Mouse (Mus musculus): ENCODE data around the gene Ccdc13.
A peak's percentile ranks its signal among the peaks of the same experiment; 100 is the strongest.

Gene Ccdc13

GRCm38 (mm10) chr9:121798887-121799520 is 40.3 kb downstream of the Ccdc13 start:
- no peak for DNase-seq

- peak; percentile 66 to 81 for DNase-seq
Observed at GRCm38 (mm10) chr9:121797722-121798121, 41.5 kb downstream of the Ccdc13 start.

- peak; percentile 58 to 75 for DNase-seq
Observed at GRCm38 (mm10) chr9:121794972-121795539, 44.2 kb downstream of the Ccdc13 start.

DNA sequence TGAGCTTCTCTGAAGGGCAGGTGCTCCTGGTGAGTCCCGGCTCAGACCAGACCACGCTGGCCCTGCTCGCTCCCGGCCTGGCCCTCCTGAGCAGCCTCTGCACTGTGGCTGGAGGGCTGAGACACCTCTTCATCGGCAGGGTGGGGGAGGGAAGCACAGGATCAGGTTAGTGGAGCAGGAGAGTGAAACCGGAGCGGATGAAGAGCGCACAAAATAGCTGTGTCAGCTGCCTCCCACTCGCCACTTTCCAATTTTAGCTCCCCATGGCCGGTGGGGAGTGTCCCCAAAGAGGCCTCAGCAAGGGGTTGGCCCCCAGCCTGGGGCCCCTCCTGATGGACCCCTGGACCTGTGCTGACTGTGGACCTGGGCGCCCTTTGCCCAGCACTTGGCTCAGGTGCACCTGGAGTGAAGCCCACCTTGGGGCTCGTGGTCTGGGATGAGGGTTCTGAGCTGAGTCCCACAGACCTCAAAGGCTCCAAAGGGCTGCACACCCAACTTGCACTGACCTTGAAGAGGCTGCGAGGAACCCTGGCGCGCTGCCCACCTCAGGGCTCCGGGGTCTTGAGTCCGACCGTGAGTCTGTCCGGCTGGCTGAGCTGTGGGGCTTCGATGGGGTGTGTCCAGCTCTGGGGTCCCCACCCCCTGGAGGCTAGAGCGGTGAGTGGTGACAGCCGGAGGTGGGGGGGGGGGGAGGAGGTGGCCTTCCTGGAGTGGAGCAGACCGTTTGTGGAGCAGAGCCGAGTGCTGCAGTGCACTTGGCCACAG is 47.3 kb downstream of the Ccdc13 start, which contains the start of gene Hhatl:
Gene Hhatl (minus strand): TSS at position 751 of the 765 bp plus-strand sequence.
- DNase-seq: no peak

GRCm38 (mm10) chr9:121791206-121791605 is 48.1 kb downstream of the Ccdc13 start:
- DNase-seq: peak; percentile 38 to 42

DNA sequence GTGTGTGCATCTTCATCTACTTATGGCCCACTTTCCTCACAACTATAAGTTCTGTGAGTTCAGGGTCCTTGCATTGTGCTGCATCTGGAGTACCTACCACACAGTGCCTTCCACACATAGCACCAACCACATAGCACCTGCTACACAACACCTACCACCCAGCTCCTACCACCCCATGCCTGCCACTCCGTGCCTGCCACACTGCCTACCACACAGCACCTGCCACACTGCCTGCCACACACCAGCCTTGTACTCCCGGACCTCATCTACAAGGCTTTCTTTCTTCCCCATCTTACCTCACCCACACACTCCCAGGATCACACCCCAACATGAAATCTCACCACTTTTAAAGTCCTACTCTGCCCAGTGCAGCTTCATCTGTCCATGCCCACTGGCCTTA is 52.9 kb downstream of the Ccdc13 start:
- DNase-seq: no peak

- no peak for DNase-seq
Observed at GRCm38 (mm10) chr9:121785261-121785660, 54.0 kb downstream of the Ccdc13 start.

DNA sequence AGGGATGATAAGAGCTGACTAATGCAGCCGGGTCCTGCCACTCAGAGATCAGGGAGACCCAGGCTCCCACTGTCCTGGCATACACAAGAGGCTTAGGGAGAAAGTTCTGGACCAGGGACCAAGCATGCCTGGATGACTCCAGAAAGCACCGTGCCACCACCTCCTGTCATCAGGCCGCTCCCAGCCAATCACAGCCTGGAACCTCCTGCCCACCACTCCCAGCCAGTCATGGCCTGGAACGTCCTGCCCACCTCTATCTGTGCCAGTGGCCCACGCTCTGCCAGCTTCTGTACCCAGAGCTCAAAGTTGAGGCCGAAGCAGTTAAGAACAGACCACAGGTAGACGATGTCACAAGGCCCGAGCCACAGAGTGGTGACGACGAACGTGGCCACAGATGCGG is 54.5 kb downstream of the Ccdc13 start:
- DNase-seq: no peak

GRCm38 (mm10) chr9:121778066-121778624 is 61.1 kb downstream of the Ccdc13 start:
- DNase-seq: no peak

GRCm38 (mm10) chr9:121777484-121778065 is 61.7 kb downstream of the Ccdc13 start, which contains the start of gene Klhl40:
Gene Klhl40, plus strand, starts transcription at chr9:121777607.
- DNase-seq: no peak

DNA sequence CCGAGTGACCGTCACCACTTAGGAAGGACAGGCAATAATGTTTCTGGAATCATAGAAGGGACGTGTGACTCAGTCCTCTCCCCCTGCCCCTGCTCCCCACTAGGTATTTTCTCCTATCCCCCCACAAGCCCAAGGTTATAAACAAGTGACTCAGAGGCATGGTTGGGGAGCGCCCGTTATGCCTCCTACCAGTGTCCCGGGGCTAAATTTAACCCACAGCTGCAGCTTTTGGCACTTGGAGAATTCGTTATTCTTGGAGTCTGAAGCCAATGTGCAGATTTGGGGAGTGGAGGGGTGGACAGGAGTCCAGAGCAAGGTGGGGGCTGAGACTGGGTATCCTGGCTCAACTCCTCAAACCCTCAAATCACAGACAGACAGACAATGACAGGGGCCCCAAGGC is 62.8 kb downstream of the Ccdc13 start:
- DNase-seq: no peak

DNA sequence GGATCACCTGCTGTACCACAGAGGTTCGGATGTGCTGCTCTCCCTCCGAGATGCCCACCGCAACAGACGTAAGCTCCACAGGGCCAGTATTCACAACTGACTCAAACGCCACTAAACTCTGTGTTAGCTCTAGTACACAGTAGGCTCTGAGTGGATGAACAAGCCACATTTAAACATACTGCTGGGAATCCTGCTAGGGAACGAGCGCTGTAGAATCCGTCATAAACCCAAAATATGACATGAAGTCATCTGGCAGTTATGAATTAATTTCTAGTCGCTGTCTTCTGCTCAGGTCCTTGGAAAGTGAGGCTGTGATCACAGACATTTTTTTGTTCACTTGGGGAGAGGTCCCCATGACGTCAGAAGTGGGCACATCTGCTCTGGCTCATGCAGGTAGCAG is 63.3 kb downstream of the Ccdc13 start:
- no peak for DNase-seq

DNA sequence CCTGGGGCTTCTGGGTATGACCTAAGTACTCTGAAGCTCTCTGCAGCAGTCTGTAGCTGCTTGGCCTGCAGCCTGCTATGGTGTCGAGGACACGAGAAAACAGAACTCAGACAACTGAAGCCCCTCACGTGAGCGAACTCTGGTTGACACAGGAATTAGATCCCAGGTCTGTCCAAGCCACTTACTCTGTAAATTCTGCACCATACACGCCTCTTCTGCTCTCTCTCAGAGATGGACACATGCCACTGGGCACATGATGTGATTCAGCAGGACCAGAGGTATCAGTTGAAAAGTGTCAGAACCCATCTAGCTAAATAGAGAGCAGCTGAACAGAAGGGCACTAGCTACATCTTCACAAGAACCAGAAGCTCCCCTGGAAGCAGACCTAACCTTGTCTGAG is 66.8 kb downstream of the Ccdc13 start:
- DNase-seq: no peak

- peak; percentile 55 to 72 for DNase-seq
Observed at GRCm38 (mm10) chr9:121765166-121765855, 74.0 kb downstream of the Ccdc13 start.

- DNase-seq: no peak
Observed at GRCm38 (mm10) chr9:121763716-121764115, 75.5 kb downstream of the Ccdc13 start.

DNA sequence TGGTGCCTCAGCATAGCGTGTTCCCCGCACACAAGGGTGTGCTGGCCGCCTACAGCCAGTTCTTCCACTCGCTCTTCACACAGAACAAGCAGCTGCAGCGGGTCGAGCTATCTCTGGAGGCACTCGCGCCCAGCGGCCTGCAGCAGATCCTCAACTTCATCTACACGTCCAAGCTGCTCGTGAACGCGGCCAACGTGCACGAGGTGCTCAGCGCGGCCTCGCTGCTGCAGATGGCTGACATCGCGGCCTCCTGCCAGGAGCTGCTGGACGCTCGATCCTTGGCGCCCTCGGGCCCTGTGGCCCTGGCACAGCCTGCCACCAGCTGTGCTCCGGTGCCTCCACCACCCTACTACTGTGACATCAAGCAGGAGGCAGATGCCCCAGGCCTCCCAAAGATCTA is 76.5 kb downstream of the Ccdc13 start:
- peak in 1 of 2 experiments; percentile 2 for DNase-seq

DNA sequence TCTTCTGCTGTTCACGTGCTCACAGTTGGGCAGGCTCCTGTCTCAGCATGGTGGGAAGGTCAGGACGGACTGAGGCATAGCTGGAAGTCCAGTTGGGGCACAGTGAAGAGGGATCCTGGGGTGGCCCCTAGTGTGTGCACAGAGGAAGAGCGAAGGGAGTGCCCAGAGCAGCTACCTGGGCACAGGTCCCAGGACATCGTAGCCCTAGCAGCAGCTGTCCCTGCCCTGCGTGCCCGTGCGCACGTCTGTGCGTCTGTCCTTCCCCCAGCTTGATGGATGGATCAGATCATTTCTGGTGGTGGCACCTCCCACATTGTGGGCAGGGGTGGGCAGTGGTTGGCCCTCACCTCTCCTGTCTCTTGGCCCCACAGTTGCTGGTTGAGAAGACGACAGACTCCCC is 77.0 kb downstream of the Ccdc13 start:
- peak in 1 of 2 experiments; percentile 2 for DNase-seq

DNA sequence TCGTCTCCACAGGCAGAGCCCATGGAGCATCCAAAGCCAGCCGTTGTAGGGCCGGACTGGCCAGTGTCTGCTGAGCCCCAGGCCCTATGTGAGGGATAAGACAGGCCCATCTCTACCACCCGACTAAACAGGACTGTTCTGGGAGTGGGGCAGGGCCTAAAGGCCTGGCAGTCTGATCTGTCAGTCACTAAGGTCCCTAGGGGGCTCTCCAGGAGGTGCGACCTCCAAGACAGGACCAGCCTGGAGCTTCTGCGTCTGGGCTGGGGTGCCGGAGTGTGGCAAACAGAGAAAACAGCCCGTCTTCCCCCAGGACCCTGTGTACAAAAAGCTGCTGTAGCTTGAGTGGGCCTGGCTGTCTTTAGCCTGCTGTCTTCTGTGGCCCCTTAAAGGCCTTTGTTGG is 77.5 kb downstream of the Ccdc13 start:
- peak in 1 of 2 experiments; percentile 4 for DNase-seq

DNA sequence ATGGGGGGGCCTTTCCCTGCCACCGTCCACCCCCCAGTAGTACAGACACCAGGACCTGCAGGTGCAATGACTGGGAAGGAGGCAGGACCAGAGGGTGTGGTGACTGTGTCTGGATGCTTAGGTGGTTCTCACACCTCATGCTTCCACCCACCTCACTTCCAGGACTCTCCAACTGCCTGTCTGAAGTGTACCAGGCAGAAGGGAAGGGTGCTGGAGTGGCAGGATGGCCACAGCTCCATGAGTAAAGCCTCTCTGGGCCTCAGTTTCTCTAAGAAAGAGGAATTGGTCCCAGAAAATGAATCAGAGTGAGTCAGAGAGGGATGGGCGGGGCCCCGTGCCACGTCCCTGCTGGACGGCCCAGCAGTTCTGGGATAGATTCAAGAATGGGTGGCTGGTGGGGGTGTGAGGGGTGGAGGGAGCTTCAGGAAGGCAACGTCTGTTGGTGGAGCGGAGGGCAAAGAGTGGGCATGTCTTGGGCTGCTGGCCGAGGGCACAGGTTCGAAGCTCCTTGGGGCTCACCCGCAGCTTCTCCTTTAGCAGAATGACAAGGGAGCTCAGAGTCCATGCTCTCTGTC is 78.1 kb downstream of the Ccdc13 start:
- DNase-seq: peak in 1 of 2 experiments; percentile 8

GRCm38 (mm10) chr9:121760271-121761090 is 78.8 kb downstream of the Ccdc13 start:
- DNase-seq: peak; percentile 57 to 70

All from lung, adult 18-20 months (tissue).